Mouse (Mus musculus) lung, postnatal 0 days (tissue): ENCODE measurements around the gene Treml4. TPM values are rescaled to one million over a fixed set of nuclear protein-coding genes. Genes with fewer than 3 reads are reported as not detected.
"Not testable (repeated sequence)": the region's sequence is repeated elsewhere in the genome, so short reads cannot be mapped to it uniquely, and the experiment has no call there.

ENCODE experiments used
- ATAC-seq: fragments of 200-750 bp; cut with Nextera tagmentation; 2 replicates; pipeline ENCODE4 v1.8.0; 2017; ENCODE audit warnings: moderate library complexity
- DNase-seq: peaks from one replicate; pipeline ENCODE4 v3.0.0-alpha.2; 2016; ENCODE audit warnings: low spot score
- H3K27ac ChIP-seq: fragments of 300-500 bp; sonication (generic); 2 replicates; pipeline ENCODE4 v1.5.1; 2014; ENCODE audit warnings: antibody characterized with exemption, mild to moderate bottlenecking, low read length, mixed read lengths
- H3K27me3 ChIP-seq: fragments of 300-500 bp; sonication (generic); replicated peaks from 2 replicates; pipeline ENCODE4 v1.6.1; 2014; ENCODE audit warnings: low read length, mixed read lengths; ENCODE audit not compliant: insufficient read depth
- H3K36me3 ChIP-seq: fragments of 300-500 bp; sonication (generic); 2 replicates; pipeline ENCODE4 v1.6.1; 2014; ENCODE audit warnings: low read length, mixed read lengths; ENCODE audit not compliant: insufficient read depth
- H3K4me1 ChIP-seq: fragments of 300-500 bp; sonication (generic); 2 replicates; pipeline ENCODE4 v1.6.1; 2014; ENCODE audit warnings: antibody characterized with exemption, low read depth, low read length, mixed read lengths; ENCODE audit not compliant: insufficient read depth
- H3K4me2 ChIP-seq: fragments of 300-500 bp; sonication (generic); replicated peaks from 2 replicates; pipeline ENCODE4 v1.6.1; 2014; ENCODE audit warnings: low read depth, mild to moderate bottlenecking, low read length, moderate library complexity, mixed read lengths
- H3K4me3 ChIP-seq: fragments of 300-500 bp; sonication (generic); 2 replicates; pipeline ENCODE4 v1.5.1; 2014; ENCODE audit warnings: low read depth, low read length
- H3K9ac ChIP-seq: fragments of 300-500 bp; sonication (generic); replicated peaks from 2 replicates; pipeline ENCODE4 v1.6.1; 2014; ENCODE audit warnings: low read depth, mild to moderate bottlenecking
- H3K9me3 ChIP-seq: fragments of 300-500 bp; sonication (generic); 2 replicates; pipeline ENCODE4 v1.6.1; 2016; ENCODE audit warnings: low read length, mixed read lengths
- CTCF ChIP-seq: IDR thresholded peaks from 2 replicates; pipeline ENCODE4 v1.5.1; 2016; ENCODE audit warnings: antibody characterized with exemption, mild to moderate bottlenecking
- EP300 ChIP-seq: IDR thresholded peaks from 2 replicates; pipeline ENCODE4 v1.6.1; 2016; ENCODE audit warnings: antibody characterized with exemption, mild to moderate bottlenecking, control low read depth
- WGBS: fragments of 180-500 bp; shearing (Covaris S2); extraction: QIAGEN DNeasy Blood & Tissue Kit; methylation state at CpG from one replicate; pipeline ENCODE4 v1.1.7; 2014; 5-methylcytosine and 5-hydroxymethylcytosine counted together
- polyA plus RNA-seq: library from polyadenylated mRNA; unstranded; fragments of >200 nt; fragmentation: Nextera tagmentation; extraction: Ambion mirVana; gene quantifications from 2 replicates; pipeline ENCODE4 v1.2.1, GENCODE M21; 2015

Gene Treml4
- polyA plus RNA-seq, 1 experiment from 2014 or later, result 2.8 TPM

GRCm38 (mm10) chr17:48299203-48299602, 35.1 kb downstream of the Treml4 start, which contains the start of gene Treml2:
Gene Treml2, plus strand, starts transcription at chr17:48299498.
- ATAC-seq, result no peak
- Histone ChIP-seq H3K36me3 (no peaks in the 10 kb centered on the region), H3K27ac (no peak within 1 kb of the TSS), H3K4me3 (no peak within 1 kb of the TSS), H3K4me2 (no peak within 1 kb of the TSS), H3K4me1 (no peaks in the 10 kb centered on the region), H3K9me3 (no peaks in the 10 kb centered on the region), H3K27me3 (no peaks in the 10 kb centered on the region), H3K9ac (no peak within 1 kb of the TSS)
- TF ChIP-seq CTCF (no peak), EP300 (no peak)
- no peak for DNase-seq
- WGBS, result 21% methylated on average over 2 of the region's 4 CpGs

GRCm38 (mm10) chr17:48299756-48300155, 35.7 kb downstream of the Treml4 start:
- H3K4me3 ChIP-seq, result no peak overlapping the region
- H3K27ac ChIP-seq, result no peak overlapping the region
- DNase-seq (no peak), ATAC-seq (no peak)
- no peaks in the 10 kb centered on the region for H3K27me3 ChIP-seq
- no peaks in the 10 kb centered on the region for H3K36me3 ChIP-seq
- H3K9me3 ChIP-seq, result no peaks in the 10 kb centered on the region
- WGBS, result 49% methylated on average over 4 of the region's 7 CpGs
- no peak overlapping the region for H3K4me2 ChIP-seq
- TF ChIP-seq EP300 (no peak), CTCF (no peak)
- no peaks in the 10 kb centered on the region for H3K4me1 ChIP-seq
- H3K9ac ChIP-seq, result no peak overlapping the region

- Histone ChIP-seq H3K9ac (no peak overlapping the region), H3K4me3 (no peak overlapping the region), H3K4me1 (no peaks in the 10 kb centered on the region), H3K27ac (no peak overlapping the region), H3K4me2 (no peak overlapping the region), H3K36me3 (no peaks in the 10 kb centered on the region), H3K27me3 (no peaks in the 10 kb centered on the region), H3K9me3 (no peaks in the 10 kb centered on the region)
- DNase-seq (no peak), ATAC-seq (no peak)
- TF ChIP-seq CTCF, result no peak
- 57% methylated on average over 7 of the region's 7 CpGs for WGBS
Observed at GRCm38 (mm10) chr17:48300199-48300598, 36.1 kb downstream of the Treml4 start.

GRCm38 (mm10) chr17:48300861-48301260, 36.8 kb downstream of the Treml4 start:
- ATAC-seq (no peak), DNase-seq (no peak)
- Histone ChIP-seq H3K4me1 (no peaks in the 10 kb centered on the region), H3K36me3 (no peaks in the 10 kb centered on the region), H3K27me3 (no peaks in the 10 kb centered on the region), H3K9me3 (no peaks in the 10 kb centered on the region), H3K27ac (no peak overlapping the region), H3K4me3 (no peak overlapping the region), H3K4me2 (no peak overlapping the region), H3K9ac (no peak overlapping the region)
- WGBS, result 67% methylated on average over 9 of the region's 9 CpGs
- TF ChIP-seq EP300, result no peak
- no peak for TF ChIP-seq CTCF

- no peaks in the 10 kb centered on the region for H3K27me3 ChIP-seq
- H3K36me3 ChIP-seq, result no peaks in the 10 kb centered on the region
- DNase-seq (no peak), ATAC-seq (no peak)
- H3K27ac ChIP-seq, result no peak overlapping the region
- no peak for TF ChIP-seq EP300
- no peak for TF ChIP-seq CTCF
- no peak overlapping the region for H3K9ac ChIP-seq
- no peak overlapping the region for H3K4me2 ChIP-seq
- no peaks in the 10 kb centered on the region for H3K9me3 ChIP-seq
- no peak overlapping the region for H3K4me3 ChIP-seq
- no peaks in the 10 kb centered on the region for H3K4me1 ChIP-seq
- 81% methylated on average over 5 of the region's 5 CpGs for WGBS
Observed at GRCm38 (mm10) chr17:48301792-48302191, 37.7 kb downstream of the Treml4 start.

GRCm38 (mm10) chr17:48312124-48312523, 48.0 kb downstream of the Treml4 start:
- no peaks in the 10 kb centered on the region for H3K36me3 ChIP-seq
- ATAC-seq (no peak), DNase-seq (no peak)
- WGBS, result 69% methylated on average over 2 of the region's 2 CpGs
- H3K27ac ChIP-seq, result no peak overlapping the region
- TF ChIP-seq EP300 (no peak), CTCF (no peak)
- no peaks in the 10 kb centered on the region for H3K4me1 ChIP-seq
- H3K4me3 ChIP-seq, result no peak overlapping the region
- no peaks in the 10 kb centered on the region for H3K9me3 ChIP-seq
- H3K4me2 ChIP-seq, result no peak overlapping the region
- no peaks in the 10 kb centered on the region for H3K27me3 ChIP-seq
- H3K9ac ChIP-seq, result no peak overlapping the region

- not testable (repeated sequence) for H3K9ac ChIP-seq, H3K4me2 ChIP-seq, H3K27me3 ChIP-seq, ATAC-seq, H3K4me1 ChIP-seq, H3K4me3 ChIP-seq, H3K36me3 ChIP-seq, DNase-seq, H3K27ac ChIP-seq, H3K9me3 ChIP-seq
- WGBS, result 90% methylated on average over 3 of the region's 3 CpGs
Observed at GRCm38 (mm10) chr17:48315905-48316579, 51.9 kb downstream of the Treml4 start, which contains the start of gene B430306N03Rik. Gene B430306N03Rik, plus strand, starts transcription at chr17:48316141.
